In the genomic region with DNA sequence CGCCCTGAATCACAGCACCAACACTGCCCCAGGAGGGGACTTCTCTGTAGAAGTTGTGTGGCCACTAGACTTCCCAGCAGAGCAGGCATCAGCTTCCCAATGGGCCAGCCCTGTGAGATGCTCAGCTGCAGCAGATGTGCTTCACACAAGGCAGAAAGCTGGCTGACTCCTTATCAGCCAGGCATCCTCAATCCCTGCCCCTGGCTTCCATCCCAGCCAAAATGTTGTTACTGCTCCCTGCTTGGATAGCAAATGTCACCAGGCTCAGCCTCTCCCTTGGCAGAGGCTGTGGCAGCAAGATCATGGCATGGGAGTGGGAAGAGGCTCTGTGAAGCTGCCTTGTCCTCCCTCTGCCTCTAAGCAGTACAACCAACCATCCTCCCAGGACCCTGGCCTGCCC, we compare ENCODE assay signal across 16 mouse cellular contexts.
DNase-seq lines count a peak whose midpoint lies in the region; ATAC-seq and TF ChIP-seq lines count a peak whose summit lies in the region.
"Had no signal": no experiment of that assay in that cellular context is flagged by ENCODE, and none has a peak within 500 bp of the region (broad histone marks: within the 10 kb centered on the region; RNA-seq: fewer than 3 reads in every experiment).

No protein-coding gene starts in this region.

- WGBS in midbrain, embryonic 10.5 days = 82% methylated on average over 1 of the region's 1 CpGs
- WGBS in midbrain, embryonic 13.5 days = 96% methylated on average over 1 of the region's 1 CpGs
- 69% methylated on average over 1 of the region's 1 CpGs for WGBS in heart, embryonic 11.5 days (ENCODE audit: insufficient replicate concordance)
- 95% methylated on average over 1 of the region's 1 CpGs for WGBS in olfactory bulb, adult 2 months
- 88% methylated on average over 1 of the region's 1 CpGs for WGBS in intestine, embryonic 16.5 days
- 93% methylated on average over 1 of the region's 1 CpGs for WGBS in forebrain, embryonic 10.5 days

- H3K9me3 ChIP-seq in midbrain, embryonic 10.5 days (replicated peaks) = no peaks in the 10 kb centered on the region
- no peaks in the 10 kb centered on the region for H3K9me3 ChIP-seq in midbrain, embryonic 13.5 days
- no peaks in the 10 kb centered on the region for H3K9me3 ChIP-seq in heart, embryonic 11.5 days (replicated peaks; ENCODE audit: control insufficient read depth, low read length)
- H3K9me3 ChIP-seq in intestine, embryonic 16.5 days (ENCODE audit: control insufficient read depth, low read length) = no peaks in the 10 kb centered on the region
- no peaks in the 10 kb centered on the region for H3K9me3 ChIP-seq in forebrain, embryonic 10.5 days
- H3K9me3 ChIP-seq: forebrain, embryonic 15.5 days; hindbrain, embryonic 15.5 days; limb, embryonic 13.5 days had no signal

- peak; percentile 16 for DNase-seq in cerebellum, adult 11 months
- DNase-seq in midbrain, embryonic 10.5 days (ENCODE audit: low spot score) = no peak
- no peak for DNase-seq in forebrain, embryonic 10.5 days (ENCODE audit: extremely low spot score, low spot score)
- DNase-seq: gastrocnemius, postnatal 10 days; kidney, adult 8-10 months; kidney, postnatal 4 days; layer of hippocampus, postnatal 36 days; right cerebral cortex, postnatal 14 days had no signal

- peak overlapping the region; percentile 33; the same call in 1 of the 2 replicates for H3K27ac ChIP-seq in midbrain, embryonic 10.5 days (replicated peaks)
- no peak overlapping the region for H3K27ac ChIP-seq in midbrain, embryonic 13.5 days
- no peak overlapping the region for H3K27ac ChIP-seq in heart, embryonic 11.5 days (ENCODE audit: low read depth, low read length)
- peak overlapping the region; percentile 63 for H3K27ac ChIP-seq in olfactory bulb, adult 2 months (ENCODE audit: insufficient read depth, low read depth, low read length)
- no peak overlapping the region for H3K27ac ChIP-seq in intestine, embryonic 16.5 days (ENCODE audit: low read length)
- no peak overlapping the region for H3K27ac ChIP-seq in forebrain, embryonic 10.5 days
- H3K27ac ChIP-seq: forebrain, embryonic 15.5 days; hindbrain, embryonic 15.5 days; limb, embryonic 13.5 days had no signal

- no peak overlapping the region for H3K4me3 ChIP-seq in midbrain, embryonic 10.5 days
- no peak overlapping the region for H3K4me3 ChIP-seq in midbrain, embryonic 13.5 days (replicated peaks)
- H3K4me3 ChIP-seq in heart, embryonic 11.5 days (ENCODE audit: low read depth, low read length) = no peak overlapping the region
- H3K4me3 ChIP-seq in olfactory bulb, adult 2 months (ENCODE audit: insufficient read depth, low read depth, low read length) = no peak overlapping the region
- no peak overlapping the region for H3K4me3 ChIP-seq in intestine, embryonic 16.5 days (ENCODE audit: low read length)
- H3K4me3 ChIP-seq in forebrain, embryonic 10.5 days = no peak overlapping the region
- H3K4me3 ChIP-seq: forebrain, embryonic 15.5 days; hindbrain, embryonic 15.5 days; limb, embryonic 13.5 days had no signal

- no peak for ATAC-seq in cerebellum, adult (ENCODE audit: insufficient number of reproducible peaks, low FRiP score, low TSS enrichment)
- no peak for ATAC-seq in midbrain, embryonic 13.5 days
- ATAC-seq in heart, embryonic 11.5 days (replicated peaks; ENCODE audit: insufficient number of reproducible peaks, low FRiP score, low TSS enrichment) = no peak
- ATAC-seq in intestine, embryonic 16.5 days = no peak
- ATAC-seq: forebrain, embryonic 15.5 days had no signal

- H3K4me2 ChIP-seq in midbrain, embryonic 13.5 days (replicated peaks) = no peak overlapping the region
- H3K4me2 ChIP-seq in heart, embryonic 11.5 days = 0 out of 2 replicates have a peak overlapping the region, but pooled peaks have one; percentile 2
- no peak overlapping the region for H3K4me2 ChIP-seq in intestine, embryonic 16.5 days (ENCODE audit: low read depth, low read length)
- H3K4me2 ChIP-seq: forebrain, embryonic 15.5 days; hindbrain, embryonic 15.5 days; limb, embryonic 13.5 days had no signal

- peaks cover 18% of the 10 kb centered on the region for H3K36me3 ChIP-seq in midbrain, embryonic 10.5 days
- no peaks in the 10 kb centered on the region for H3K36me3 ChIP-seq in midbrain, embryonic 13.5 days
- H3K36me3 ChIP-seq in heart, embryonic 11.5 days (ENCODE audit: control insufficient read depth, insufficient read depth, low read length) = 0 out of 2 replicates have a peak, but pooled peaks cover 2% of the 10 kb centered on the region
- H3K36me3 ChIP-seq in intestine, embryonic 16.5 days (ENCODE audit: control insufficient read depth, insufficient read depth, low read length) = no peaks in the 10 kb centered on the region
- peaks cover 18% of the 10 kb centered on the region for H3K36me3 ChIP-seq in forebrain, embryonic 10.5 days (replicated peaks)
- H3K36me3 ChIP-seq: forebrain, embryonic 15.5 days; hindbrain, embryonic 15.5 days; limb, embryonic 13.5 days had no signal

- no peak overlapping the region for H3K9ac ChIP-seq in midbrain, embryonic 13.5 days (replicated peaks)
- no peak overlapping the region for H3K9ac ChIP-seq in heart, embryonic 11.5 days (ENCODE audit: low read depth, low read length)
- H3K9ac ChIP-seq in intestine, embryonic 16.5 days (ENCODE audit: low read depth, low read length) = no peak overlapping the region
- H3K9ac ChIP-seq: forebrain, embryonic 15.5 days; hindbrain, embryonic 15.5 days; limb, embryonic 13.5 days had no signal

- peaks cover 41% of the 10 kb centered on the region for H3K4me1 ChIP-seq in midbrain, embryonic 10.5 days
- H3K4me1 ChIP-seq in midbrain, embryonic 13.5 days (replicated peaks) = peaks cover 37% of the 10 kb centered on the region
- H3K4me1 ChIP-seq in heart, embryonic 11.5 days (ENCODE audit: control insufficient read depth, insufficient read depth, low read length) = peaks cover 56% of the 10 kb centered on the region
- H3K4me1 ChIP-seq in olfactory bulb, adult 2 months (ENCODE audit: control insufficient read depth, insufficient read depth, low read length) = peaks cover 41% of the 10 kb centered on the region
- peaks cover 14% of the 10 kb centered on the region for H3K4me1 ChIP-seq in intestine, embryonic 16.5 days (ENCODE audit: control insufficient read depth, insufficient read depth, low read length)
- peaks cover 52% of the 10 kb centered on the region for H3K4me1 ChIP-seq in forebrain, embryonic 10.5 days

- no peak for TF ChIP-seq POLR2A in olfactory bulb, adult 2 months (IDR thresholded peaks at IDR 0.05; ENCODE audit: insufficient read depth, low read depth, low read length)

- H3K27me3 ChIP-seq in midbrain, embryonic 10.5 days (ENCODE audit: low read depth, poor library complexity, severe bottlenecking) = no peaks in the 10 kb centered on the region
- H3K27me3 ChIP-seq in midbrain, embryonic 13.5 days = no peaks in the 10 kb centered on the region
- H3K27me3 ChIP-seq in heart, embryonic 11.5 days (ENCODE audit: control insufficient read depth, insufficient read depth, low read length) = no peaks in the 10 kb centered on the region
- H3K27me3 ChIP-seq in intestine, embryonic 16.5 days (replicated peaks; ENCODE audit: control insufficient read depth, insufficient read depth, low read length) = no peaks in the 10 kb centered on the region
- no peaks in the 10 kb centered on the region for H3K27me3 ChIP-seq in forebrain, embryonic 10.5 days (ENCODE audit: poor library complexity, severe bottlenecking)
- H3K27me3 ChIP-seq: forebrain, embryonic 15.5 days; hindbrain, embryonic 15.5 days; limb, embryonic 13.5 days had no signal

- no peak for TF ChIP-seq CTCF in olfactory bulb, adult 2 months (IDR thresholded peaks at IDR 0.05; ENCODE audit: insufficient read depth, low read depth, low read length)

Comparison
In these comparisons a context has a peak if more than half of its experiments do, and no peak if none do; other contexts are left out.
1. H3K27ac ChIP-seq: peak in midbrain, embryonic 10.5 days (single experiment) and olfactory bulb, adult 2 months (single experiment); none in midbrain, embryonic 13.5 days (single experiment), heart, embryonic 11.5 days (single experiment), intestine, embryonic 16.5 days (single experiment) and forebrain, embryonic 10.5 days (single experiment).